Mouse (Mus musculus) kidney, adult 8-10 months (tissue): ENCODE results near the gene Kcnk2.

ENCODE experiments used
- DNase-seq, 2 experiments: peaks; one replicate each; pipeline ENCODE4 v3.0.0; 2022

The Kcnk2 gene

GRCm38 (mm10) chr1:189402223-189402943, at the start of gene Kcnk2:
TSS of gene Kcnk2 (minus strand) at chr1:189402273.
- no peak for DNase-seq

DNA sequence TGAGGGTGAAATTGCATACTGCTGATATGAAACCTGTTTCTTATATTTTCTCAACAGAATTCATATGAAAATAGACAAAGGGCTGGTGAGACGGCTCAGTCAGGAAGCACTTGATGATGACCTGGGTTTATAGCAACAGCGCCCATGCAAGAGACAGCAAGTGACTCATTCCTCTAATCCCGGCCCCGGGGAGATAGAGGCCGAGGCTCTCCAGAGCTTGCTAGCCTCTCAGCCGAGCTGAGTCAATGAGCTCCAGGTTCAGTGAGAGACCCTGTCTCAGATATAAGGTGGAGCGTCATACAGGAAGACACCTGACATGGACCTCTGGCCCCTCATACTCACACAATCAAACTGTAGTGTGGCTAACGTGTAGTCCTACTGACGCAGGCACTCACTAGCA, 38.7 kb upstream of the Kcnk2 start:
- DNase-seq = no peak

GRCm38 (mm10) chr1:189437126-189437525, 35.1 kb upstream of the Kcnk2 start:
- no peak for DNase-seq

- no peak for DNase-seq
Observed at GRCm38 (mm10) chr1:189435452-189435851, 33.4 kb upstream of the Kcnk2 start.

GRCm38 (mm10) chr1:189431479-189431878, 29.4 kb upstream of the Kcnk2 start:
- no peak for DNase-seq

GRCm38 (mm10) chr1:189430534-189430933, 28.5 kb upstream of the Kcnk2 start:
- DNase-seq = no peak

GRCm38 (mm10) chr1:189429566-189429965, 27.5 kb upstream of the Kcnk2 start:
- DNase-seq = peak in 1 of 2 experiments; percentile 7

DNA sequence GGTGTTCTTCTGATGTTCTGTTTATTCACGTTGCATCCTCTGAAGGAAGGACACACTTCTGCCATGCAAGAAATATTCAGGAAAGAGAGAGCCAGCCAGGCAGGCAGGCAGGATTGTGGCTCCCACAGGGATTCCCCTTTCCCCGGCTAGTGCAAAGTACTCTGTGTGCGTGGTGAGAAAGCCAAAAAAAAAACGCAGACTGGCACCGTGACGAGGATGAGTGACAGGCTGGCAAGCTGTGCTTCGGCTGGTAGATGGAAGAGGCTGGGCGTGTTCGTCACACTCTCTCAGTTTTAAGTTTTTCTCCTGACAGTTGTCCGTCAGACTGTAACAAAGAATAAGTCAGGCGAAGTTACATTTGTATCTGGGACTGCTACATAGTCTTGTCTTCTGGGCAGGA, 24.2 kb upstream of the Kcnk2 start:
- DNase-seq = no peak

DNA sequence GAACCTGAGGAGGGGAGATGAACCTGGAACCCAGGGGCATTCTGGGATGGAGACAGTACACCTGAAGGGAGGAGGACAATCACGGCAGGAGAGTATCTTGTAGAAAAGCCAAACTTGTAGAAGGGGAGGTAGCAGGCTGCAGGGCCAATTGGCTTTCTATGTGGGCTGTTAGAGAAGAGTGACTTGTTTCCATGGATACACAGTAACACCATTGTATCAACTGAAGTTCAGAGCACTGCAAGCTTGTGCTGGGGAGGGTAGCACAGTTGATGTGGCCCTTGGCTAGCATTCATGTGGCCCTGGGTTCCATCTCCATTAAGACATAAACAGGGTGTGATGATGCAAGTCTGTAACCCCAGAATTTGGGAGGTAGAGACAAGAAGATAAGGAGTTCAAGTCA, 17.8 kb upstream of the Kcnk2 start:
- no peak for DNase-seq

GRCm38 (mm10) chr1:189409906-189410305, 7.8 kb upstream of the Kcnk2 start:
- no peak for DNase-seq

- no peak for DNase-seq
Observed at GRCm38 (mm10) chr1:189405221-189405620, 3.1 kb upstream of the Kcnk2 start.

DNA sequence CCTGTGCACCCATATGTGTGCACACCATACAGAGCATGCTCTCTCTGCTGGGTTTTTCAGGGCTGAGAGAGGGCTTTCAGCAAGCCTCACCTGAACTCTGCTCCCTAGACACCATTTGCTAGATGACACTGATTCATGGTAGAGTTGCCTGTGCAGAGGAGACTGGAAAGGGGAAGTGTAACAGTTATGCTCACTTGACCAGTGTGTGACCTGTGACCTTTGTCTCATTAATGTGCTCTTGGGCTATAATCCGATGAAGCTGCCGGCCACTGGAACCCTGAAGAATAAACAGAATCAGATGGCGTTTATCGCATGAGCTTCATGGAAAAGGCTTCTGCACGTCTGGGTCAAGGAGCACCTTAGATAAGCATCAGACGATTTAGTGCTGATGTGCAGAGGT, 1.5 kb upstream of the Kcnk2 start:
- DNase-seq = no peak

DNA sequence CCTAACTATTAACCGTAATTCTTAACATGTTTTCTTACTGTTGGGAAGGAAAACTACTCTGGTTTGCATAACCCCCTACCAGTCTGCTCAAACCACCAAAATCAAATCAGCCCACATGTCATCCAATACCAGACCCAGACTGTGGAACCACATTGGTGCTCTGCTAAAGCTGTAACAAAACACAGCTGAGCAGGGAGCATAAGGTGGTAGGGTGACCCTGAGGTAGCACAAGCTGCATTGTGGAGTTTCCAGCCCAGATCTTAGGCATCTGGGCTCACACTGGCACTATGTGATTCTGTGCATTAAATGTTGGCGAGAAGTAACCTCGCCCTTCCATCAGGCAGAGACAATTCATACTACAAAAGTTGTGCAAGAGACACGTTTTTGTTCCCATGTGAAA, 1.1 kb upstream of the Kcnk2 start:
- DNase-seq = no peak

DNA sequence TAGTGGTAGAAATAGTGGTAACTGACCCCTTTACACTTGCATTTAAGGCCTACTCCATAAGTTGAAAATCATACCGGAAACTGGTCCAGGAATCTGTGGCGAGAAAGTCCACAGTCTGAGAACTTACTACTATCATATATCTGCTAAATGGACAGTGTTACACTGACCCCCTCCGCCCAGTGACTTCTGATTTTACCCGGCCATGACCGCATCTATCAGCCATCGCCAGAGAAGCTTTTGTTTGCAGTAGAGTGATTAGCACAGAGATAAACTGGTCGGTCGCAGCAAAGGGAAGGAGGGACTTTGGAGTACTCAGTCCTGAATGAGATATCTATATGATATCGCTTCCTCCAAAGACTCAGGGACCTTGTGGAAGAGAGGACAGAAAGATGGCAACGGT, 15.2 kb downstream of the Kcnk2 start:
- no peak for DNase-seq

DNA sequence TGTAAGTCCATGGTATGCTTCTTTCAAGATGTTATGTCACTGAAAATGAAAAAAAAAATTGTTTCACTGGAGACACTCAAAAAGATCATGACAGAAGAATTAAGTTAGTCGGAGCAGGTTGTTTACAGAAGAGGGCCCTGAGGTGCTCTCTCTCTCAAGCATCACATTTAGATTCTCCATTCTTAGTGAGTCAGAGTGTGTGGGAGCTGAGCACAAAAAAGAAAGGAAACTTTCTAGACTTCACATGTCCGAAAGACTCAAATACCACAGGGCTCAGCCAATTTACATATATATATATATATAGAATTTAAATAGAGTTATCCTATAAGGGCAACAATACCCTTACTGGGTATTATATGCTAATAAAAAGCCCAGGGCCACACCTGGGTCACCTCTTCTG, 15.9 kb downstream of the Kcnk2 start:
- DNase-seq = no peak

GRCm38 (mm10) chr1:189367722-189368121, 34.4 kb downstream of the Kcnk2 start:
- DNase-seq = no peak

- peak; percentile 5 for DNase-seq
Observed at GRCm38 (mm10) chr1:189364188-189364587, 37.9 kb downstream of the Kcnk2 start.

GRCm38 (mm10) chr1:189362579-189362978, 39.5 kb downstream of the Kcnk2 start:
- DNase-seq = no peak

DNA sequence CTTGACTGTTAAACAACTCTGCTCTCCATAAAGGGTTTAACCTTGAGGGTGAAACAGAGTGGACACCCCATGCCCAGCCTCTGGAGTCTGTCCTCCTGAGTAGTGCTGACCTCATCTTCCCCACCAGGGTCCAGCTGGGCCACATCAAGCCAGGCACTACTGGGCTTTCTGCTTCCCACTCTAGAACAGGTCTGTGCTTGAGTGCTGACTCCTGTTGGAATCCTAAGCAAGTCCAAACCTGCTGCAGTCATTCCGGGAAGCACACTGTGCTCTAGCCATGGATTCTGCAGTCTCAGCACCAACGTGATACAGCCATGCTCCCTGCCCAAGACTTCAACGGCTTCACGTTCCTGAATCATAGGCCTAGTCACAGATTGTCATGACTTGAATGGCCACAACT, 42.4 kb downstream of the Kcnk2 start:
- no peak for DNase-seq

- DNase-seq = no peak
Observed at GRCm38 (mm10) chr1:189353887-189354286, 48.2 kb downstream of the Kcnk2 start.

GRCm38 (mm10) chr1:189351804-189352203, 50.3 kb downstream of the Kcnk2 start:
- no peak for DNase-seq

DNA sequence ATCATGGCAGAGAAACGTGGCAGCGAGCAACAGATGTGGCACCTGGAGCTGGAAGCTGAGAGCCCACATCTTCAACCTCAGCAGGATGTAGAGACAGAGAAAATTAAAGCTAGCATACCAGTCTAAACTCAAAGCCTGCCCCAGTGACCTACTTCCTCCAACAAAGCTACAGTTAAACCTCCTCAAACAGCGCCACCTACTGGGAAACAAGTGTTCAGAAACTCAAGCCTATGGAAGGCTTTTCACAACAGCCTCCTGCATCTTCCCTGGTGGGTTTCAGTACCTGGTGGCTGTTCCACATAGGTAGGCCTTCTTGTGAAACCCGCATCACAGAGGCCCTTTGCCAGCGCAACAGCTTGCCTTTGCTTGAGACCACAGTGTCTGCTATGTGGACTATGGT, 52.9 kb downstream of the Kcnk2 start:
- DNase-seq = no peak

GRCm38 (mm10) chr1:189345166-189345565, 56.9 kb downstream of the Kcnk2 start:
- no peak for DNase-seq

DNA sequence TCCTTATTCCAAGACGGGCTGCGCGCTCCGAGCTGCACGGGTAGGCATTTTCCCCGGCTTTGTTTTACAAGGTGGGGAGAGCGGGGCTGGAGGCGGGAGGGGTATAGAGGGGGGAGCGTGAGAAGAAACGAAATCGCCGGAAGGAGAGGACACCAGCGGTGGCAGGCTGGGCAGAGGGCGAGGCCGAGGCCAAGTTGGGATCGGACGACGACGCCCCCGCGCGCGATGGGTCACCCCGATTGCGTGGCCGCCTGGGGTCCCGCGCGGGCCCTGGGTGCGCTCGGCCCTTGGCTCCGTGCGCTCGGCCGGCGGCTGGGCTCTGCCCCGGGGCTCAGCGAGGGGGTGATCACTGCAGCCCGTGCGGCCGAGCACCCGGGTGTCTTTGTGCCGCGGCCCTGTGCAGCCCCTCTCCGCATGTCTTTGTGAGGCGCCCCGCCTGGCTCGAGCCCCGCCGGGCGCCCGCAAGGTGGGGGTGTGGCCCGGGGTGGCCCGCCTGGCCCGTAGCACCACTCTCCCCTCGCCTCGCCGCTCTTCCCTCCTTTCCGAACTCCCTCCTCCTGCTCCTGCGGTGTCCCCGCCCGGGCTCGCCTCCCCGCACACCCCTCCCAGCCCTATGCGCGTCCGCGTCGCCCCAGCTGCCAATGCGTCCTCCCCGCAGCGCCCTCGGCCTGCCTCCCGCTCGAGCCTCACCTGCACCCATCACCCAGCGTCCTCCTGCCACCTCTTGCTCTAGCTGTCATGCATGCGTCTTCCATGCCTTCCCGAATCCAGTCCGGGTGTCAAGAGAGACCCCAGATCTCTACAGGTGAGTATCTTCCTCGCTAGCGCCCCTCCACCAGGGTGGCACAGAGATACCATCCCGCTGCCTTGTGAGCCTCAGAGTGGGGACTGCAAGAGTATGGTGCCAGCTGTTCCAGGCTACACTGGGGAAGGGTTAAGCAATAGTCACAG, 58.5 kb downstream of the Kcnk2 start:
- DNase-seq = no peak
